In the genomic region with DNA sequence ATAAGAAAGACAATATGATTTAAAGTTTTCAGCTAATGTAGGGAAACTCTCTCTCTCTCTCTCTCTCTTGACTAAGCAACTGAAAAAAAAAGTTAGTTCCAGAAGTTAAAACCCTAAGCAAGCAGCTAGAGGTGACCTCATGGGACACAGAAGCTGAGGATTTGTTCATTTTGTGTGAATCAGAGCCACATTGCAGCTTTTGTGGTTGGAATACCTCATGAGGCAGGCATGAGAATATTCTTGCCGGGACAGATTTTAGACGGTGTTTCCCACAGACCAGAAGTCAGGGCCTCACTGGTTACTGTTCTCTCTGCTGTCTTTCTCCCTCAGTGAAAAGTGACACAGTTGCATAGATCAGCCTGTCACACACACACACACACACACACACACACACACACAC, we compare ENCODE assay signal across 19 mouse cellular contexts.
DNase-seq lines count a peak whose midpoint lies in the region; TF ChIP-seq lines count a peak whose summit lies in the region.
"Had no signal": no experiment of that assay in that cellular context is flagged by ENCODE, and none has a peak within 500 bp of the region (broad histone marks: within the 10 kb centered on the region; RNA-seq: fewer than 3 reads in every experiment).

No protein-coding gene starts in this region.

- TF ChIP-seq POLR2A in heart, adult 2 months (IDR thresholded peaks at IDR 0.05; ENCODE audit: insufficient read depth, low read depth, low read length): no peak

- H3K4me1 ChIP-seq in heart, adult 2 months (ENCODE audit: control insufficient read depth, insufficient read depth, low read length): no peaks in the 10 kb centered on the region
- H3K4me1 ChIP-seq: forebrain, embryonic 12.5 days; forebrain, embryonic 15.5 days; hindbrain, embryonic 15.5 days had no signal

- intact Hi-C loops in heart, adult 2 months (cut with DNase I): no loop called here

- DNase-seq in heart, adult 8-10 months (ENCODE audit: low spot score): peak; percentile 13
- no peak for DNase-seq in heart, adult 2 months
- DNase-seq in NIH3T3 (ENCODE audit: low read depth): peak; percentile 64
- DNase-seq in fibroblast of lung, adult 2 months (ENCODE audit: low read depth): peak; percentile 92
- DNase-seq in right cerebral cortex, adult 2 months (ENCODE audit: low spot score in 2 of 2): no peak
- DNase-seq in kidney, postnatal 10 days: no peak
- DNase-seq in thymus, postnatal 0 days (ENCODE audit: low spot score): no peak
- DNase-seq: adrenal gland, adult 8-10 months; adrenal gland, postnatal 25 days; cerebellum, adult 18-20 months; cerebellum, adult 9-10 months; cerebellum, postnatal 14 days; gastrocnemius, postnatal 25 days; heart, adult 18-20 months had no signal

- no peak for TF ChIP-seq EP300 in heart, adult 2 months (IDR thresholded peaks at IDR 0.05; ENCODE audit: insufficient read depth, low read depth, low read length)

- 78% methylated on average over 2 of the region's 2 CpGs for WGBS in heart, adult 2 months

- no peaks in the 10 kb centered on the region for H3K27me3 ChIP-seq in heart, adult 2 months (ENCODE audit: control insufficient read depth, insufficient read depth, low read length)
- H3K27me3 ChIP-seq: embryonic facial prominence, embryonic 13.5 days; forebrain, embryonic 15.5 days; hindbrain, embryonic 12.5 days; hindbrain, embryonic 15.5 days had no signal

- no peak for TF ChIP-seq CTCF in heart, adult 2 months (IDR thresholded peaks at IDR 0.05)

- H3K27ac ChIP-seq in heart, adult 2 months: no peak overlapping the region
- H3K27ac ChIP-seq: embryonic facial prominence, embryonic 13.5 days; forebrain, embryonic 12.5 days; forebrain, embryonic 15.5 days; hindbrain, embryonic 12.5 days; hindbrain, embryonic 15.5 days had no signal

- H3K36me3 ChIP-seq in heart, adult 2 months (ENCODE audit: control insufficient read depth, insufficient read depth, low read length): no peaks in the 10 kb centered on the region
- H3K36me3 ChIP-seq: embryonic facial prominence, embryonic 13.5 days; forebrain, embryonic 12.5 days; forebrain, embryonic 15.5 days; hindbrain, embryonic 12.5 days; hindbrain, embryonic 15.5 days had no signal

- H3K4me3 ChIP-seq in heart, adult 2 months: no peak overlapping the region
- H3K4me3 ChIP-seq: embryonic facial prominence, embryonic 13.5 days; forebrain, embryonic 12.5 days; forebrain, embryonic 15.5 days; hindbrain, embryonic 12.5 days; hindbrain, embryonic 15.5 days had no signal

- no peak overlapping the region for H3K9ac ChIP-seq in heart, adult 2 months (ENCODE audit: low read depth, low read length)
- H3K9ac ChIP-seq: embryonic facial prominence, embryonic 13.5 days; forebrain, embryonic 12.5 days; forebrain, embryonic 15.5 days; hindbrain, embryonic 12.5 days; hindbrain, embryonic 15.5 days had no signal

- H3K79me2 ChIP-seq in heart, adult 2 months (replicated peaks; ENCODE audit: control insufficient read depth, insufficient read depth, low read length): no peaks in the 10 kb centered on the region

Comparison
In these comparisons a context has a peak if more than half of its experiments do, and no peak if none do; other contexts are left out.
1. DNase-seq: peak in heart, adult 8-10 months (single experiment), NIH3T3 (single experiment) and fibroblast of lung, adult 2 months (single experiment); none in heart, adult 2 months (0 of 2), right cerebral cortex, adult 2 months (0 of 2), kidney, postnatal 10 days (single experiment) and thymus, postnatal 0 days (single experiment).